Mouse (Mus musculus) adrenal gland, postnatal 10 days (tissue): ENCODE data around the gene Gm11639. TPM values are rescaled to one million over a fixed set of nuclear protein-coding genes. Genes with fewer than 3 reads are reported as not detected.
A peak's percentile ranks its signal among the peaks of the same experiment; 100 is the strongest.
"Not testable (repeated sequence)": the region's sequence is repeated elsewhere in the genome, so short reads cannot be mapped to it uniquely, and the experiment has no call there.

Experiments
- DNase-seq: peaks from one replicate; pipeline ENCODE4 v3.0.0; 2021; ENCODE audit warnings: mixed read lengths
- total RNA-seq, 2 experiments: library from RNA; stranded (reverse); gene quantifications; 2 replicates each; pipeline ENCODE4 v1.2.3; 2021

Gm11639 gene
- total RNA-seq, 2 experiments from 2014 or later = 0.12 TPM

- DNase-seq = no peak
These were observed 18.6 kb downstream of the Gm11639 start for GRCm38 (mm10) chr11:104704097-104704496.

DNA sequence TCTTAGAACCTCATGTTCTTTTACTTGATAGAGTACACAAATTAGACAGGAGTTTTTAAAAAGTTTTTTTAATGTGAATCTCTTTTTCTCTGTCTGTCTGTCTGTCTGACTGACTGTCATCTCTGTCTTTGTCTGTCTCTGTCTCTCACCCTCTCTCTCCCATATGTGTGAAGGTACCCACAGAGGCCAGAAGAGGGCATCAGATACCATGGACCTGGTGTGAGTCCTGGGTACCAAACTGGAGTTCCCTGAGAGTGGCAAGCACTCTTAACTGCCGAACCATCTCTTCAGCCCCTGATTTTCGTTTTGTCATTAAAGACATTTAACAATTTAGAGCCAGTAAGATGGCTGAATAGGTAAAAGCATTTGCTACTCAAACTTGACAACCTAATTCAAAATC, 21.6 kb downstream of the Gm11639 start:
- DNase-seq = no peak

- no peak for DNase-seq
These were observed 59.6 kb downstream of the Gm11639 start for GRCm38 (mm10) chr11:104744995-104745568.

GRCm38 (mm10) chr11:104765762-104766161, 80.3 kb downstream of the Gm11639 start:
- no peak for DNase-seq

- no peak for DNase-seq
These were observed 81.6 kb downstream of the Gm11639 start for GRCm38 (mm10) chr11:104767068-104767467.

GRCm38 (mm10) chr11:104768072-104768471, 82.6 kb downstream of the Gm11639 start:
- peak; percentile 71 for DNase-seq

- DNase-seq = no peak
These were observed 93.3 kb downstream of the Gm11639 start for GRCm38 (mm10) chr11:104778796-104779195.

- DNase-seq = no peak
These were observed 259.2 kb downstream of the Gm11639 start for GRCm38 (mm10) chr11:104944723-104945122.

DNA sequence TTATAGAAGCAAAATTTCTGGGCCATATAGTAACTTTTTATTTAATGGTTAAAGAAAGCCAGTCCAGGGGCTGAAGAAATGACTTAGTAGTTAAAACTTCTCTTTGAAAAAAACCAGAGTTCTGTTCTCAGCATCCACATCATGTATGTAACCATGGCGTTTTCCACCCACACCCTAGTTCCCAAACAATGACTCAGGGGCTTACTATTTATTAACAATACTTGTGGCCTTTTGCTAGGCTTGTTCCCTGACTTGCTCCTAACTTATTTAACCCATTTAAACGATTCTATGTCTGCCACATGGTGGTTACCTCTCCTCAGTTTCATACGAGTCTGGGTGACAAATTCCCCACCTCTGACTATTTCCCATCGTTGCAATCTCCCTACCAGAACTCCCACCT, 266.8 kb downstream of the Gm11639 start:
- DNase-seq = no peak

DNA sequence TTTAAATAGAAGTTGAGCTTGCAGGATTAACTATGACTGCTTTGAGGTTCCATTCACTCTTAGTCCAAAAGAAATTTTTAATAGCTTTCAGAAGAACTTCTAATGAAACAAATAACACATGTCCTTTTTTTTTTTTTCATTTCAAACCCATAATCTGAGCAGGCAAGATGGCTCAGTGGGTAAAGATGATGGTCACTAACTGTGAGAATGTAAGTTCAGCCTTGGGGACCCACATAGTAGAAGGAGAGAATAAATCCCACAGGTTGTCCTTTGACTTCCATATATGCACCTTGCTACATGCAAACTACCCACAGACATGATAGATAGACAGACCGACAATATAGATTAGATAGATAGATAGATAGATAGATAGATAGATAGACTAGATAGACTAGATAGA, 282.4 kb downstream of the Gm11639 start:
- DNase-seq = no peak

DNA sequence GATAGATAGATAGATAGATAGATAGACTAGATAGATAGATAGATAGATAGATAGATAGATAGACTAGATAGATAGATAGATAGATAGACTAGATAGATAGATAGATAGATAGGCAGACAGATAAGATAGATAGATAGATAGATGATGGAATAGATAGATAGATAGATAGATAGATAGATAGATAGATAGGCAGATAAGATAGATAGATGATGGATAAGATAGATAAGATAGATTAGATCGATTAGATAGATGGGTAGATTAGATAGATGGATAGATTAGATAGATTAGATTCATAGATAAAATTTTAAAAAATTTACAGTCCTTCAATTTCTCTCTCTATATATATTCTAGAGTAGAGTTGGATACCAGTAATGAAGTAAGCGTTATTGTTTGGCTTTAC, 282.9 kb downstream of the Gm11639 start:
- no peak for DNase-seq

DNA sequence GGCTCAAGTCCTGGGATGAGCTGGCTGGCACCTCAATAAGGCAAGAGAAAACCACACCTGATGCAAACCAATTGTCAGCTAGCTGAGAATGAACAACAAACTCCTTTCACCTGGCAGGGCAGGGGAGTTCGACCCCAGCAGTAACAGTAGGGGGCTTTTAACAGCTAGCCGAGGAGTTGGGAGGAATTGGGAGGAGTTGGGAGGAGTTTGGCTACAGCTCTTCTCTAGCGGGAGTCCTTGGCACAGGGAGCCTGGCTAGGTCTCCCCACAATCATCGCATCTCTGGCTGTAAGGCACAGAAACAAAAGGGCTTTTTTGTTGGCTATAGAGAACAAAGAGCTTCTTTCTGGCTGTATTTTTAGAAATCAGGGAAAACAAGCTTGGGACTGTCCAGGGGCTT, 285.8 kb downstream of the Gm11639 start:
- no peak for DNase-seq

DNA sequence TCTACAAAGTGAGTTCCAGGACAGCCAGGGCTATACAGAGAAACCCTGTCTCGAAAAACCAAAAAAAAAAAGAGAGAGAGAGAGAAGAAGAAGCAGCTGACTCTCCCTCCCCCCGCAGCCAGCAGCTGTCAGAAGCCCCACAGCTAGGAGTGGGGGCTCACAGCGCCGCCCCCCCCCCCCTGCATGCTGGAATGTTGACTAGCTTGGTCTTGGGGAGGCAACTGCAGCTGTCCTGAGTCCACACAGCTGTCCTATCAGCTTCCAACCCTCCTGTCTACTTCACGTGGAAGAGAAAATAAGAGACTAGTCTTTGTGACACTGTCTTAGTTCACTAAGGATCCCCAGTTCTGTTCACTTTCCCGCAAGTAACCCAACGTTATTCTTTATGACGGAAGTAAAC, 287.0 kb downstream of the Gm11639 start:
- no peak for DNase-seq

DNA sequence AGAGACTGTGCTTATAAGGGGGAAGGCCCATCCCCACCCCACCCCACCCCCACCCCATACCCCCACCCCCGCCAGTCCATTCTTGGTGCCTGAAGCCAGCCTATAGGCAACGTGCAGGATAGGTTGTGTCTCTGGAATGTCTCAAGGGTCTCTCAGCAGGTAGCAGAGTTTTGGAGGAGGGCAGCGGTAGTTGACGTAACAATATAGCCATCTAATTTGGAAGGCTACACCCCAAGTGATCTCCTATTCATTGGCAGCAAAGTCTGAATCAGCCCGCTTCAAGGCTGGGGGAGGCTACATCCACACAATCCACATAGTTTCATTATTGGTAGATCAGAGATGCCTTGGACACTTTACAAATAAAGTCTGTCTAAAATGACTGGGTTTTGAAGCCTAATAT, 292.5 kb downstream of the Gm11639 start:
- DNase-seq = no peak

GRCm38 (mm10) chr11:104981342-104982055, 296.0 kb downstream of the Gm11639 start:
- DNase-seq = no peak

DNA sequence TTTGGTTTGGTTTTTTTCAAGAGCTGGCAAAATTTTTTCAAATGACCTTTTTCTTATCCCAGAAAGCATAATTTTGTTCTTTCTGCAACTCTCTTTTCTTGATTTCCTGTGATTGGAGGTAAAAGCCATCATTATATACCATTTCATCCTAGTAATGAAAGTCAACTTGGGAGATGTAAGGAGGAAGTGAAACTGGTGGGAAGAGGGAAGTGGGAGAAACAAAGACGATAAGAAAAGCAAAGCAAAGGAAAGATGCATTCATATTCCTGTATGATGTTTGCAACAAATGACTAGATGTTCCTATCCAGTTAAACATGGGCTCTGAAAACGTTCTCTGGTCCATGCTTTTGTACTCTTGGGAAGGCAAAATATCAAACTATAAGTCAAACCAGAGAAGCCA, 323.7 kb downstream of the Gm11639 start:
- DNase-seq = no peak

- DNase-seq = peak; percentile 7
These were observed 335.6 kb downstream of the Gm11639 start for GRCm38 (mm10) chr11:105021071-105021470.

GRCm38 (mm10) chr11:105028744-105029348, 343.3 kb downstream of the Gm11639 start:
- peak; percentile 7 for DNase-seq

- no peak for DNase-seq
These were observed 344.0 kb downstream of the Gm11639 start for GRCm38 (mm10) chr11:105029525-105029924.

DNA sequence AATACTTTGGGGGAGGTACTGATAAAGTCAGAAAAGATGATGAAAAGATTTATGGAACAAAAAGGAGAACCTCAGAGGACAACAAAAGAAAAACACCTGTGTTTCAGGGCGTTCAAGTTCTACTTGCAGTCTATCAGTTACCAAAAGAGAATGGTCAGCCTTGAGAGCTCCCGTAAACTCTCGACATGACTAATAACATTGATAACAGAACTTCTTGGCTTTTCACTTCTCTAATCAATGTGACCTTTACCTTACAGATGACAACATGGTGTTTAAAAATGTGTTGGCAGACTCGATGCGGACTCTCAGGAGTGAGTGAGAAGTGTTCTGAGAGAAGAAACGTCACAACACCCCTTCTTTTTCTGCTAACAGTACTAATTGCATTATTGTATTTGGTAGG, 344.7 kb downstream of the Gm11639 start:
- DNase-seq = no peak

GRCm38 (mm10) chr11:105031103-105031502, 345.6 kb downstream of the Gm11639 start:
- no peak for DNase-seq

DNA sequence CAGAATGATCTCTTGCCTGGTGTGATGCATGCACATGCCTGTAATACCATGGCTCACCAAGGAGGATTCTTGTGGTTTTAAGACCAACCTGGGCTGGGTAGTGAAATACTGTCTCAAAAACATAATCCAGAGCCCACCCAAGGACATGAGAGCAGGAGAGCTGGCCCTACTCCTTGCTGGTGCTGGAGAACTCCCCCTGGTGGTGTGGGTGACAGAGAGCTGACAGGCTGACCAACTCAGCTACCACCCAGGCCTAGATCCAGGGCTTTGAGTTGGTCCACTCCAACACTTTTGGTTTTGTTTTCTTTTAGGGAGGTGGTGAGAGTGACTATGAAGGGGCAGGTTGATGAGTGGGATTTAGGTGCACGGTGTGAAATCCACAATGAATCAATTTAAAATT, 349.6 kb downstream of the Gm11639 start:
- DNase-seq = no peak

- DNase-seq = no peak
These were observed 377.8 kb downstream of the Gm11639 start, which contains the start of gene Efcab3 for GRCm38 (mm10) chr11:105063292-105063691. Efcab3 (plus strand) TSS chr11:105063592.

DNA sequence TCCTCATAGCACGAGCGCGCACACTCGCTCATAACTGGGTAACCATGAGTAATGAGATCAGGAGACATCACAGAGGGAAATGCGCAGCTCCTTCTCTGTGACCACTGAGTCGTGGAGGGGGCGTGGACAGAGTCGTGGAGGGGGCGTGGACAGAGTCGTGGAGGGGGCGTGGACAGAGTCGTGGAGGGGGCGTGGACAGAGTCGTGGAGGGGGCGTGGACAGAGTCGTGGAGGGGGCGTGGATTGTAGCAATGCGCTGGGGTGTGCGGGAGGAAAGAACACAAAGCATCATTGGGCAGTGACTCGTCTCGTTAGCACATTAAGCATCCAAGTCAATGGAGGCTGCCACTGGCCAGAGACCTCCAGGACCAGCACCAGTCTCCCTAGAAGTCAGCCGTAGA, 426.9 kb downstream of the Gm11639 start:
- not testable (repeated sequence) for DNase-seq
